Mouse (Mus musculus): ENCODE results near the gene Tshz2. TPM values are rescaled to one million over a fixed set of nuclear protein-coding genes. Genes with fewer than 3 reads are reported as not detected.

Gene Tshz2
- total RNA-seq, 2 experiments from 2014 or later = 26.7 to 41.8 TPM

- DNase-seq (ENCODE audit: extremely low spot score in 1 of 2, low spot score in 1 of 2) = no peak
These were observed 291.5 kb downstream of the Tshz2 start for GRCm38 (mm10) chr2:169924177-169924810.

- no peak for DNase-seq (ENCODE audit: extremely low spot score in 1 of 2, low spot score in 1 of 2)
These were observed 292.7 kb downstream of the Tshz2 start for GRCm38 (mm10) chr2:169925466-169925865.

- DNase-seq (ENCODE audit: extremely low spot score in 1 of 2, low spot score in 1 of 2) = no peak
These were observed 293.2 kb downstream of the Tshz2 start for GRCm38 (mm10) chr2:169926016-169926415.

GRCm38 (mm10) chr2:169927401-169927800 is 294.6 kb downstream of the Tshz2 start:
- DNase-seq (ENCODE audit: extremely low spot score in 1 of 2, low spot score in 1 of 2) = no peak

GRCm38 (mm10) chr2:169928447-169929120 is 295.8 kb downstream of the Tshz2 start:
- DNase-seq (ENCODE audit: extremely low spot score in 1 of 2, low spot score in 1 of 2) = no peak

- DNase-seq (ENCODE audit: extremely low spot score in 1 of 2, low spot score in 1 of 2) = peak in 1 of 2 experiments; percentile 47
These were observed 297.0 kb downstream of the Tshz2 start for GRCm38 (mm10) chr2:169929540-169930497.

- DNase-seq (ENCODE audit: extremely low spot score in 1 of 2, low spot score in 1 of 2) = no peak
These were observed 302.8 kb downstream of the Tshz2 start for GRCm38 (mm10) chr2:169935642-169936041.

- DNase-seq (ENCODE audit: extremely low spot score in 1 of 2, low spot score in 1 of 2) = no peak
These were observed 307.7 kb downstream of the Tshz2 start for GRCm38 (mm10) chr2:169940297-169941142.

- no peak for DNase-seq (ENCODE audit: extremely low spot score in 1 of 2, low spot score in 1 of 2)
These were observed 310.9 kb downstream of the Tshz2 start for GRCm38 (mm10) chr2:169943727-169944126.

GRCm38 (mm10) chr2:169948139-169948538 is 315.3 kb downstream of the Tshz2 start:
- DNase-seq (ENCODE audit: extremely low spot score in 1 of 2, low spot score in 1 of 2) = no peak

GRCm38 (mm10) chr2:169951041-169951440 is 318.2 kb downstream of the Tshz2 start:
- no peak for DNase-seq (ENCODE audit: extremely low spot score in 1 of 2, low spot score in 1 of 2)

GRCm38 (mm10) chr2:169952981-169953380 is 320.2 kb downstream of the Tshz2 start:
- DNase-seq (ENCODE audit: extremely low spot score in 1 of 2, low spot score in 1 of 2) = no peak

- no peak for DNase-seq (ENCODE audit: extremely low spot score in 1 of 2, low spot score in 1 of 2)
These were observed 326.1 kb downstream of the Tshz2 start for GRCm38 (mm10) chr2:169958736-169959573.

- DNase-seq (ENCODE audit: extremely low spot score in 1 of 2, low spot score in 1 of 2) = peak in 1 of 2 experiments; percentile 5
These were observed 328.8 kb downstream of the Tshz2 start for GRCm38 (mm10) chr2:169961463-169962230.

GRCm38 (mm10) chr2:169962231-169962600 is 329.4 kb downstream of the Tshz2 start:
- no peak for DNase-seq (ENCODE audit: extremely low spot score in 1 of 2, low spot score in 1 of 2)

- no peak for DNase-seq (ENCODE audit: extremely low spot score in 1 of 2, low spot score in 1 of 2)
These were observed 330.0 kb downstream of the Tshz2 start for GRCm38 (mm10) chr2:169962776-169963175.

- no peak for DNase-seq (ENCODE audit: extremely low spot score in 1 of 2, low spot score in 1 of 2)
These were observed 337.7 kb downstream of the Tshz2 start for GRCm38 (mm10) chr2:169970481-169970880.

GRCm38 (mm10) chr2:169982925-169983324 is 350.1 kb downstream of the Tshz2 start:
- no peak for DNase-seq (ENCODE audit: extremely low spot score in 1 of 2, low spot score in 1 of 2)
